ENCODE assay signal across 10 mouse cellular contexts in genomic region chr1:61472579-61473242, GRCm38 (mm10).
DNase-seq lines count a peak whose midpoint lies in the region; ATAC-seq lines count a peak whose summit lies in the region.
"Had no signal": no experiment of that assay in that cellular context is flagged by ENCODE, and none has a peak within 500 bp of the region (broad histone marks: within the 10 kb centered on the region; RNA-seq: fewer than 3 reads in every experiment).

No protein-coding gene starts in this region.

- peak; percentile 72 for DNase-seq in forebrain, embryonic 14.5 days (ENCODE audit: low spot score)
- DNase-seq in left cerebral cortex, postnatal 14 days (ENCODE audit: low spot score in 2 of 2), result peak; percentile 21
- DNase-seq in retina, embryonic 14.5 days (ENCODE audit: low spot score), result peak; percentile 5
- DNase-seq in kidney, postnatal 25 days, result no peak
- DNase-seq in ovary, adult 18-20 months (ENCODE audit: low spot score), result no peak
- DNase-seq: liver, embryonic 13.5 days had no signal

- H3K36me3 ChIP-seq in forebrain, embryonic 14.5 days (ENCODE audit: control insufficient read depth, insufficient read depth, low read length), result no peaks in the 10 kb centered on the region
- H3K36me3 ChIP-seq in hindbrain, embryonic 12.5 days, result no peaks in the 10 kb centered on the region
- no peaks in the 10 kb centered on the region for H3K36me3 ChIP-seq in kidney, embryonic 15.5 days
- H3K36me3 ChIP-seq: liver, embryonic 13.5 days had no signal

- H3K9me3 ChIP-seq in forebrain, embryonic 14.5 days (replicated peaks; ENCODE audit: control insufficient read depth, low read length), result no peaks in the 10 kb centered on the region
- H3K9me3 ChIP-seq in hindbrain, embryonic 12.5 days (replicated peaks), result no peaks in the 10 kb centered on the region
- no peaks in the 10 kb centered on the region for H3K9me3 ChIP-seq in kidney, embryonic 15.5 days (replicated peaks)
- H3K9me3 ChIP-seq: liver, embryonic 13.5 days had no signal

- peak; percentile 67 for ATAC-seq in forebrain, embryonic 14.5 days
- ATAC-seq in hindbrain, embryonic 12.5 days (ENCODE audit: low FRiP score), result peak; percentile 73
- no peak for ATAC-seq in CD4-positive, CD25-positive, alpha-beta regulatory T cell, adult 4 months
- ATAC-seq in kidney, embryonic 15.5 days (replicated peaks; ENCODE audit: low FRiP score), result no peak

- peak overlapping the region; percentile 2; the same call in 1 of the 2 replicates for H3K4me3 ChIP-seq in forebrain, embryonic 14.5 days (ENCODE audit: low read depth, low read length)
- no peak overlapping the region for H3K4me3 ChIP-seq in hindbrain, embryonic 12.5 days
- H3K4me3 ChIP-seq in kidney, embryonic 15.5 days (replicated peaks), result no peak overlapping the region
- H3K4me3 ChIP-seq: erythroblast, embryonic 14.5 days; liver, embryonic 13.5 days had no signal

- peak overlapping the region; percentile 46 for H3K9ac ChIP-seq in forebrain, embryonic 14.5 days (ENCODE audit: low read length)
- no peak overlapping the region for H3K9ac ChIP-seq in hindbrain, embryonic 12.5 days
- H3K9ac ChIP-seq in kidney, embryonic 15.5 days, result no peak overlapping the region
- H3K9ac ChIP-seq: liver, embryonic 13.5 days had no signal

- peak overlapping the region; percentile 30 for H3K4me2 ChIP-seq in forebrain, embryonic 14.5 days (ENCODE audit: low read length)
- peak overlapping the region; percentile 42 for H3K4me2 ChIP-seq in hindbrain, embryonic 12.5 days (replicated peaks)
- no peak overlapping the region for H3K4me2 ChIP-seq in kidney, embryonic 15.5 days
- H3K4me2 ChIP-seq: liver, embryonic 13.5 days had no signal

- peak overlapping the region; percentile 77 for H3K27ac ChIP-seq in forebrain, embryonic 14.5 days (ENCODE audit: low read depth, low read length)
- H3K27ac ChIP-seq in hindbrain, embryonic 12.5 days, result peak overlapping the region; percentile 90
- no peak overlapping the region for H3K27ac ChIP-seq in kidney, embryonic 15.5 days
- H3K27ac ChIP-seq: liver, embryonic 13.5 days had no signal

- H3K27me3 ChIP-seq in forebrain, embryonic 14.5 days (replicated peaks; ENCODE audit: control insufficient read depth, insufficient read depth, low read length), result no peaks in the 10 kb centered on the region
- H3K27me3 ChIP-seq in hindbrain, embryonic 12.5 days, result no peaks in the 10 kb centered on the region
- no peaks in the 10 kb centered on the region for H3K27me3 ChIP-seq in kidney, embryonic 15.5 days
- H3K27me3 ChIP-seq: liver, embryonic 13.5 days had no signal

- peaks cover 6% of the 10 kb centered on the region; the same call in 1 of the 2 replicates for H3K4me1 ChIP-seq in forebrain, embryonic 14.5 days (ENCODE audit: control insufficient read depth, insufficient read depth, low read length)
- peaks cover 8% of the 10 kb centered on the region for H3K4me1 ChIP-seq in hindbrain, embryonic 12.5 days
- no peaks in the 10 kb centered on the region for H3K4me1 ChIP-seq in kidney, embryonic 15.5 days
- H3K4me1 ChIP-seq: liver, embryonic 13.5 days had no signal

- intact Hi-C loops in left cerebral cortex, postnatal 14 days (cut with DNase I), result no loop called here

- WGBS in forebrain, embryonic 14.5 days, result 42% methylated on average over 13 of the region's 13 CpGs
- 55% methylated on average over 13 of the region's 13 CpGs for WGBS in hindbrain, embryonic 12.5 days
- WGBS in kidney, embryonic 15.5 days, result 82% methylated on average over 13 of the region's 13 CpGs

Comparison
In these comparisons a context has a peak if more than half of its experiments do, and no peak if none do; other contexts are left out.
1. ATAC-seq: peak in forebrain, embryonic 14.5 days (single experiment) and hindbrain, embryonic 12.5 days (single experiment); none in CD4-positive, CD25-positive, alpha-beta regulatory T cell, adult 4 months (single experiment) and kidney, embryonic 15.5 days (single experiment).
2. DNase-seq: peak in forebrain, embryonic 14.5 days (single experiment), left cerebral cortex, postnatal 14 days (2 of 2) and retina, embryonic 14.5 days (single experiment); none in kidney, postnatal 25 days (0 of 2) and ovary, adult 18-20 months (single experiment).